Mouse (Mus musculus) liver, embryonic 14.5 days (tissue): ENCODE data around the gene Car10. TPM values are rescaled to one million over a fixed set of nuclear protein-coding genes. Genes with fewer than 3 reads are reported as not detected.

ENCODE experiments used
- ATAC-seq: fragments of 200-750 bp; cut with Nextera tagmentation; 2 replicates; pipeline ENCODE4 v1.8.0; 2017; ENCODE audit warnings: moderate number of reproducible peaks, mild to moderate bottlenecking, moderate library complexity; ENCODE audit not compliant: insufficient read depth
- DNase-seq, 3 experiments: peaks; one replicate each; pipeline ENCODE4 v3.0.0-alpha.2; 2012 to 2013; ENCODE audit warnings: low read depth in 3 of 3, low spot score in 3 of 3
- H3K27ac ChIP-seq: fragments of 300-500 bp; sonication (generic); 2 replicates; pipeline ENCODE4 v1.5.1; 2014; ENCODE audit warnings: moderate library complexity, mild to moderate bottlenecking, control low read depth, inconsistent platforms
- H3K27me3 ChIP-seq: fragments of 300-500 bp; sonication (generic); 2 replicates; pipeline ENCODE4 v1.6.1; 2014; ENCODE audit warnings: mild to moderate bottlenecking, low read length, moderate library complexity; ENCODE audit not compliant: control insufficient read depth, insufficient read depth
- H3K36me3 ChIP-seq: fragments of 300-500 bp; sonication (generic); replicated peaks from 2 replicates; pipeline ENCODE4 v1.6.1; 2014; ENCODE audit warnings: low read depth; ENCODE audit not compliant: control insufficient read depth, insufficient read depth
- H3K4me1 ChIP-seq, 2 experiments: fragments of 200-500 bp in 1 of 2; fragments of 300-500 bp in 1 of 2; sonication (generic) in 1 of 2; replicated peaks; 2 replicates each; pipeline ENCODE4 v1.6.1; 2012 to 2014; ENCODE audit warnings: antibody characterized with exemption in 1 of 2, inconsistent platforms in 1 of 2, low read length in 1 of 2; ENCODE audit not compliant: control insufficient read depth in 2 of 2, insufficient read depth in 2 of 2
- H3K4me2 ChIP-seq: fragments of 300-500 bp; sonication (generic); 2 replicates; pipeline ENCODE4 v1.6.1; 2014; ENCODE audit warnings: low read depth, mild to moderate bottlenecking, control low read depth, moderate library complexity
- H3K4me3 ChIP-seq, 2 experiments: fragments of 200-500 bp in 1 of 2; fragments of 300-500 bp in 1 of 2; sonication (generic) in 1 of 2; 2 replicates each; pipeline ENCODE4 v1.5.1; 2012 to 2014; ENCODE audit warnings: low read depth in 2 of 2, low read length in 2 of 2, mild to moderate bottlenecking in 2 of 2, control low read depth in 1 of 2, inconsistent platforms in 1 of 2, moderate library complexity in 1 of 2; ENCODE audit not compliant: insufficient read depth in 1 of 2
- H3K9ac ChIP-seq: fragments of 300-500 bp; sonication (generic); replicated peaks from 2 replicates; pipeline ENCODE4 v1.6.1; 2014; ENCODE audit warnings: mild to moderate bottlenecking, control low read depth, moderate library complexity
- H3K9me3 ChIP-seq: fragments of 300-500 bp; sonication (generic); 2 replicates; pipeline ENCODE4 v1.6.1; 2016; ENCODE audit warnings: low read length, mixed read lengths; ENCODE audit not compliant: control insufficient read depth
- CTCF ChIP-seq: IDR thresholded peaks from 2 replicates; pipeline ENCODE4 v1.5.1; 2016; ENCODE audit warnings: antibody characterized with exemption, low read depth, control low read depth
- EP300 ChIP-seq: IDR thresholded peaks from 2 replicates; pipeline ENCODE4 v1.6.1; 2016; ENCODE audit warnings: antibody characterized with exemption, low read depth
- WGBS: fragments of 180-500 bp; shearing (Covaris S2); extraction: QIAGEN DNeasy Blood & Tissue Kit; methylation state at CpG from one replicate; pipeline ENCODE4 v1.1.7; 2014; ENCODE audit not compliant: insufficient replicate concordance; 5-methylcytosine and 5-hydroxymethylcytosine counted together
- polyA plus RNA-seq, 2 experiments: library from polyadenylated mRNA; depleted of rRNA in 1 of 2; stranded (reverse) in 1 of 2; unstranded in 1 of 2; fragments of >200 nt; fragmentation: Nextera tagmentation in 1 of 2; extraction: Ambion mirVana in 1 of 2; gene quantifications; 2 replicates each; pipeline versions ENCODE4 v1.2.1 to v1.2.3; 2012 to 2014

Gene Car10
- polyA plus RNA-seq, 2 experiments = not detected

- Histone ChIP-seq H3K36me3 (no peaks in the 10 kb centered on the region), H3K27me3 (no peaks in the 10 kb centered on the region), H3K27ac (no peak overlapping the region), H3K4me1 (no peaks in the 10 kb centered on the region), H3K4me2 (no peak overlapping the region), H3K9me3 (no peaks in the 10 kb centered on the region), H3K4me3 (no peak overlapping the region), H3K9ac (no peak overlapping the region)
- TF ChIP-seq CTCF (no peak), EP300 (no peak)
- no peak for ATAC-seq
- no peak for DNase-seq
- WGBS = 54% methylated on average over 5 of the region's 5 CpGs
Observed at GRCm38 (mm10) chr11:93501671-93502070, 403.8 kb downstream of the Car10 start.

DNA sequence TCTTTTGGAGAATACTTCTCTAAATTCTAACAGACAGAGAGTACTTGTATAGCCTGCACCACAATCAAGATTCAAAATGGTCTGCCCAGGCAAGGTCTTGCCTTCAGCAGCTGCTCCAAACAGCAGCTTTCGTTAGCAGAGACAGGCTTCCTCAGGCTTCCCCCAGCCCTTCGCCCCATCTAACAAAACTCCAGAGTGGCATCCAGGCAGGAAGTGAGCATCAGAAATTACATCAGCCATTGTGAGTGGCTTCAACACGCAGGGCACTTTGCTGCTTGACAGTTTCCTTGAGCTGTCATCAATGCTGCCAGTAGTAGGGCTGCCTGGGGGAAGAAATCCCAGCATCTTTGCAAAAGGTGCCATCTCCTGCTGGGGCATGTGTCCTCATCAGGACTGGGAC, 405.0 kb downstream of the Car10 start:
- Histone ChIP-seq H3K9ac (no peak overlapping the region), H3K27ac (no peak overlapping the region), H3K27me3 (no peaks in the 10 kb centered on the region), H3K9me3 (no peaks in the 10 kb centered on the region), H3K4me1 (no peaks in the 10 kb centered on the region), H3K4me3 (no peak overlapping the region), H3K36me3 (no peaks in the 10 kb centered on the region), H3K4me2 (no peak overlapping the region)
- no peak for TF ChIP-seq CTCF
- no peak for TF ChIP-seq EP300
- DNase-seq (no peak), ATAC-seq (no peak)
- WGBS = 27% methylated on average over 3 of the region's 3 CpGs

DNA sequence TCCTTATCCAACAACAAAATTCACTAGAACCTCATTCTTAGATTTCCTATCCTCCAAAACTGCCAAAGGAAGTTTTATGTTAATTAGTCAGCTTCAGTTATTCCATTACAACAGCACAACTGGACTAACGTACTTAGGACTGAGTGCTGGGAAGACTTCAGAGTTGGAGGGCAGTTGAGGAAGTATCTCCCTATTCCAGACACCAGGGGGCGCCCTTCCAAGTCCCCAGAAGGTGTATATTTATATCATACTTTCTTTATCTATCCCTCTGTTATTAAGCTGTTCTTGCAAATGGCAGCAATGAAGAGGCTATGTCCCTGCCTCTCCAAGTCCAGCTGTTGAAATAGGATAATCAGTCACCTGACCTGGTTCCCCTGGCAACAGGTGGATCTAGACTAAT, 405.6 kb downstream of the Car10 start:
- no peaks in the 10 kb centered on the region for H3K27me3 ChIP-seq
- no peaks in the 10 kb centered on the region for H3K4me1 ChIP-seq
- H3K9me3 ChIP-seq = no peaks in the 10 kb centered on the region
- no peak overlapping the region for H3K4me2 ChIP-seq
- no peak overlapping the region for H3K4me3 ChIP-seq
- H3K36me3 ChIP-seq = no peaks in the 10 kb centered on the region
- no peak for DNase-seq
- no peak overlapping the region for H3K9ac ChIP-seq
- 12% methylated on average over 2 of the region's 2 CpGs for WGBS
- no peak overlapping the region for H3K27ac ChIP-seq
- ATAC-seq = no peak
- peak; percentile 61 for TF ChIP-seq CTCF
- no peak for TF ChIP-seq EP300

GRCm38 (mm10) chr11:93509527-93510235, 411.9 kb downstream of the Car10 start:
- Histone ChIP-seq H3K36me3 (no peaks in the 10 kb centered on the region), H3K4me1 (no peaks in the 10 kb centered on the region), H3K4me3 (no peak overlapping the region), H3K4me2 (no peak overlapping the region), H3K27me3 (no peaks in the 10 kb centered on the region), H3K27ac (no peak overlapping the region), H3K9ac (no peak overlapping the region), H3K9me3 (no peaks in the 10 kb centered on the region)
- DNase-seq = no peak
- 59% methylated on average over 11 of the region's 11 CpGs for WGBS
- ATAC-seq = no peak
- no peak for TF ChIP-seq EP300

DNA sequence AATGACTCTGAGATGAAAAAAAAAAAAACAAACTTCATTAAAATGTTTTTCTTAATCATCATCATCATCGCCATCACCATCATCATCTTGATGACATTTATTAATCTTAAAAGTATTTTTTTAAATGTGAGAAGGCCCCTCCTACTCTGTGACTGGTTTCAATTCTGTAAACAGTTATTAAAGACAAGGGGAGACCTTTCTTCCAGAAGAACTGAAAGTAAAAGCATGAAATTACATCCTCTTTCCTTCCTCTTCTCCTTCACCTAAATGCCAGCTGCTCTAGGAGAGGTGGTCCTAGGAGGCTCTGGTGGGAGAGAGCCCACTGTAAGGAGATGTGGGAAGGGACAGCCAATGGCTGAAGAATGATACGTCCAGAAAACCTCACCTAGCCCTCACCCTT, 415.0 kb downstream of the Car10 start:
- Histone ChIP-seq H3K27ac (no peak overlapping the region), H3K9me3 (no peaks in the 10 kb centered on the region), H3K9ac (no peak overlapping the region), H3K4me1 (no peaks in the 10 kb centered on the region), H3K4me3 (no peak overlapping the region), H3K4me2 (no peak overlapping the region), H3K27me3 (no peaks in the 10 kb centered on the region), H3K36me3 (no peaks in the 10 kb centered on the region)
- DNase-seq (no peak), ATAC-seq (no peak)
- WGBS = 53% methylated on average over 2 of the region's 2 CpGs
- TF ChIP-seq CTCF = no peak
- no peak for TF ChIP-seq EP300
